Mouse (Mus musculus) left cerebral cortex, adult 8-10 months (tissue): Measurements from ENCODE around the gene Ptpre. TPM values are rescaled to one million over a fixed set of nuclear protein-coding genes. Genes with fewer than 3 reads are reported as not detected.
"Not testable (repeated sequence)": the region's sequence is repeated elsewhere in the genome, so short reads cannot be mapped to it uniquely, and the experiment has no call there.

Experiments
- DNase-seq, 2 experiments: peaks; one replicate each; pipeline ENCODE4 v3.0.0; 2022; ENCODE audit warnings: low spot score in 2 of 2
- total RNA-seq, 4 experiments: library from RNA; stranded (reverse); gene quantifications; 2 replicates each; pipeline ENCODE4 v1.2.4; 2022

The Ptpre gene
- total RNA-seq, 4 experiments from 2014 or later: 26.4 to 28.1 (median 27.5) TPM

- DNase-seq: no peak
These were observed 67.9 kb downstream of the Ptpre start for GRCm38 (mm10) chr7:135605002-135605803.

- no peak for DNase-seq
These were observed 68.5 kb downstream of the Ptpre start for GRCm38 (mm10) chr7:135605804-135606072.

- DNase-seq: no peak
These were observed 70.9 kb downstream of the Ptpre start for GRCm38 (mm10) chr7:135608208-135608607.

GRCm38 (mm10) chr7:135609028-135609427, 71.7 kb downstream of the Ptpre start:
- DNase-seq: no peak

- no peak for DNase-seq
These were observed 72.4 kb downstream of the Ptpre start for GRCm38 (mm10) chr7:135609655-135610054.

GRCm38 (mm10) chr7:135612276-135612675, 75.0 kb downstream of the Ptpre start:
- DNase-seq: no peak

- DNase-seq: no peak
These were observed 75.5 kb downstream of the Ptpre start for GRCm38 (mm10) chr7:135612801-135613200.

- DNase-seq: no peak
These were observed 76.1 kb downstream of the Ptpre start for GRCm38 (mm10) chr7:135613380-135613779.

- DNase-seq: no peak
These were observed 77.6 kb downstream of the Ptpre start for GRCm38 (mm10) chr7:135614892-135615291.

GRCm38 (mm10) chr7:135616479-135616878, 79.2 kb downstream of the Ptpre start:
- DNase-seq: not testable (repeated sequence)

GRCm38 (mm10) chr7:135617776-135618175, 80.5 kb downstream of the Ptpre start:
- DNase-seq: peak in 1 of 2 experiments; percentile 52

- no peak for DNase-seq
These were observed 84.4 kb downstream of the Ptpre start for GRCm38 (mm10) chr7:135621649-135622048.

- no peak for DNase-seq
These were observed 85.0 kb downstream of the Ptpre start for GRCm38 (mm10) chr7:135622241-135622640.

- no peak for DNase-seq
These were observed 87.6 kb downstream of the Ptpre start for GRCm38 (mm10) chr7:135624854-135625253.

GRCm38 (mm10) chr7:135628363-135628762, 91.1 kb downstream of the Ptpre start:
- DNase-seq: no peak

GRCm38 (mm10) chr7:135629019-135629418, 91.7 kb downstream of the Ptpre start:
- no peak for DNase-seq

- DNase-seq: peak; percentile 29 to 54
These were observed 94.7 kb downstream of the Ptpre start for GRCm38 (mm10) chr7:135631776-135632552.

- no peak for DNase-seq
These were observed 95.5 kb downstream of the Ptpre start for GRCm38 (mm10) chr7:135632716-135633258.

GRCm38 (mm10) chr7:135634851-135635624, 97.8 kb downstream of the Ptpre start:
- no peak for DNase-seq

GRCm38 (mm10) chr7:135637406-135637980, 100.2 kb downstream of the Ptpre start:
- DNase-seq: no peak

GRCm38 (mm10) chr7:135639361-135639760, 102.1 kb downstream of the Ptpre start:
- DNase-seq: no peak
